Mouse (Mus musculus) kidney, postnatal 36 days (tissue): ENCODE data around the gene Mylk4.

ENCODE experiments used
- DNase-seq, 2 experiments: peaks; one replicate each; pipeline ENCODE4 v3.0.0; 2021 to 2022; ENCODE audit warnings: mixed read lengths in 2 of 2

Gene Mylk4

GRCm38 (mm10) chr13:32783816-32784215 lies at the start of gene Mylk4:
Gene Mylk4, minus strand, starts transcription at chr13:32783954.
- no peak for DNase-seq

GRCm38 (mm10) chr13:32833237-32833636 lies 49.5 kb upstream of the Mylk4 start:
- no peak for DNase-seq

GRCm38 (mm10) chr13:32832776-32833175 lies 49.0 kb upstream of the Mylk4 start:
- DNase-seq = no peak

- DNase-seq = no peak
Observed at GRCm38 (mm10) chr13:32831505-32832273, 47.9 kb upstream of the Mylk4 start.

GRCm38 (mm10) chr13:32828886-32829285 lies 45.1 kb upstream of the Mylk4 start:
- no peak for DNase-seq

GRCm38 (mm10) chr13:32827951-32828350 lies 44.2 kb upstream of the Mylk4 start:
- DNase-seq = peak; percentile 44 to 86

- peak in 1 of 2 experiments; percentile 30 for DNase-seq
Observed at GRCm38 (mm10) chr13:32827111-32827822, 43.5 kb upstream of the Mylk4 start.

- no peak for DNase-seq
Observed at GRCm38 (mm10) chr13:32825546-32825945, 41.8 kb upstream of the Mylk4 start.

GRCm38 (mm10) chr13:32824377-32825330 lies 40.9 kb upstream of the Mylk4 start:
- no peak for DNase-seq

- DNase-seq = no peak
Observed at GRCm38 (mm10) chr13:32823126-32823525, 39.4 kb upstream of the Mylk4 start.

- no peak for DNase-seq
Observed at GRCm38 (mm10) chr13:32821671-32822070, 37.9 kb upstream of the Mylk4 start.

- DNase-seq = no peak
Observed at GRCm38 (mm10) chr13:32819926-32820325, 36.2 kb upstream of the Mylk4 start.

GRCm38 (mm10) chr13:32819241-32819640 lies 35.5 kb upstream of the Mylk4 start:
- DNase-seq = no peak

- DNase-seq = no peak
Observed at GRCm38 (mm10) chr13:32807624-32808023, 23.9 kb upstream of the Mylk4 start.

- DNase-seq = peak in 1 of 2 experiments; percentile 18
Observed at GRCm38 (mm10) chr13:32806820-32807219, 23.1 kb upstream of the Mylk4 start.

- DNase-seq = no peak
Observed at GRCm38 (mm10) chr13:32803701-32804345, 20.1 kb upstream of the Mylk4 start.

GRCm38 (mm10) chr13:32802259-32803081 lies 18.7 kb upstream of the Mylk4 start, which contains the start of gene D930007J09Rik:
Gene D930007J09Rik, minus strand, starts transcription at chr13:32802849.
- DNase-seq = peak; percentile 12 to 64

GRCm38 (mm10) chr13:32801693-32802221 lies 18.0 kb upstream of the Mylk4 start, which contains the start of gene Wrnip1:
Gene Wrnip1, plus strand, starts transcription at chr13:32802038.
- peak; percentile 97 to 99 for DNase-seq

GRCm38 (mm10) chr13:32800859-32801258 lies 17.1 kb upstream of the Mylk4 start:
- DNase-seq = peak; percentile 7 to 11

GRCm38 (mm10) chr13:32799131-32799530 lies 15.4 kb upstream of the Mylk4 start:
- DNase-seq = peak in 1 of 2 experiments; percentile 33

GRCm38 (mm10) chr13:32797085-32797484 lies 13.3 kb upstream of the Mylk4 start:
- peak; percentile 9 to 20 for DNase-seq
